In the genomic region with DNA sequence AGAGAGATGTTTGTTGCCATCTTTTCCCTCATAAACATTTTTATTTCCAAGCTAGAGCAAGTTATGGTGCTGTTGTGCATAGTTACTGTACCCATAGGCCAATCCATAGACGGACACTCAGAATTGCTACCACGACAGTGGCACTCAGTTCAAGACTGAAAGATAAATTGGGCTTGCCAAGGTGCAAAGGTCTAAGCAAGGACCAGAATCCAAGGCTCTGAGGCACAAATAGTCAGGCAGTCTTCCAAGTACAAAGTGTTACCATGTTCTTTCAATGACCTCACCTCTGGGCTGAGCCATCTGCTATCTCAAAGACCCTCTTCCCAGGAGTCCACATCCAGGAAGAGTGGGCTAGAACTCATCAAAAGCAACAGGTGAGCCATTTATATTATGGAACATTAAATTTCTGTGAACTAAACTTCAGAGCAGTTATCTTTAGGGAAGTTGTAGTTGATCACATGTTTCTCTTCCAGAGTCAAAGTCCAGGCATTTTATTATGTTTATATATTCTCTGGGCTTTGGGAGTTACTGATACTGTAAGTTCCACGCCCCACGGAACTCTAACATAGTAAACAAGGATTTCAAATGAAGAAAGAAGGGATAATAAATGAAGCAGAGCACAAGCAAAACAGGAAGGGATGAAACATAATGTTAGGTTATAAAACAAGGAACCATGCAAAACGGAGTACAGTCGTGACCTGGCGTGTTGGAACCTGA, we compare ENCODE assay signal across 18 mouse cellular contexts.
DNase-seq lines count a peak whose midpoint lies in the region; ATAC-seq and TF ChIP-seq lines count a peak whose summit lies in the region.
"Had no signal": no experiment of that assay in that cellular context is flagged by ENCODE, and none has a peak within 500 bp of the region (broad histone marks: within the 10 kb centered on the region; RNA-seq: fewer than 3 reads in every experiment).

No protein-coding gene starts in this region.

- no peaks in the 10 kb centered on the region for H3K4me1 ChIP-seq in kidney, embryonic 14.5 days (ENCODE audit: control insufficient read depth, insufficient read depth, low read length)
- no peaks in the 10 kb centered on the region for H3K4me1 ChIP-seq in intestine, embryonic 16.5 days (ENCODE audit: control insufficient read depth, insufficient read depth, low read length)
- peaks cover 10% of the 10 kb centered on the region; the same call in 1 of the 2 replicates for H3K4me1 ChIP-seq in small intestine, adult 2 months (ENCODE audit: control insufficient read depth, insufficient read depth, insufficient read length, low read length)
- H3K4me1 ChIP-seq in heart, embryonic 12.5 days (replicated peaks), result no peaks in the 10 kb centered on the region
- H3K4me1 ChIP-seq: embryonic facial prominence, embryonic 10.5 days; forebrain, embryonic 13.5 days; heart, embryonic 13.5 days; hindbrain, embryonic 12.5 days had no signal

- no peak overlapping the region for H3K4me2 ChIP-seq in kidney, embryonic 14.5 days (replicated peaks; ENCODE audit: low read depth, low read length)
- no peak overlapping the region for H3K4me2 ChIP-seq in intestine, embryonic 16.5 days (ENCODE audit: low read depth, low read length)
- H3K4me2 ChIP-seq in heart, embryonic 12.5 days, result no peak overlapping the region
- H3K4me2 ChIP-seq: forebrain, embryonic 13.5 days; heart, embryonic 13.5 days; hindbrain, embryonic 12.5 days had no signal

- peak; percentile 66 to 71 for DNase-seq in kidney, adult 8-10 months
- DNase-seq in kidney, postnatal 14 days, result peak; percentile 12
- DNase-seq in right cerebral cortex, postnatal 36 days (ENCODE audit: low spot score in 2 of 2), result no peak
- DNase-seq: adrenal gland, adult 2 months; adrenal gland, postnatal 25 days; cerebellum, adult 18-20 months; cerebellum, adult 9-11 months; forebrain, postnatal 0 days; gastrocnemius, postnatal 14 days; heart, postnatal 36 days had no signal

- H3K9me3 ChIP-seq in kidney, embryonic 14.5 days (ENCODE audit: control insufficient read depth, low read length), result no peaks in the 10 kb centered on the region
- H3K9me3 ChIP-seq in intestine, embryonic 16.5 days (ENCODE audit: control insufficient read depth, low read length), result no peaks in the 10 kb centered on the region
- H3K9me3 ChIP-seq in heart, embryonic 12.5 days (replicated peaks), result no peaks in the 10 kb centered on the region
- H3K9me3 ChIP-seq: embryonic facial prominence, embryonic 10.5 days; forebrain, embryonic 13.5 days; heart, embryonic 13.5 days; hindbrain, embryonic 12.5 days had no signal

- no peak overlapping the region for H3K27ac ChIP-seq in kidney, embryonic 14.5 days (ENCODE audit: low read depth, low read length)
- H3K27ac ChIP-seq in intestine, embryonic 16.5 days (ENCODE audit: low read length), result peak overlapping the region; percentile 23
- H3K27ac ChIP-seq in small intestine, adult 2 months (ENCODE audit: insufficient read depth, low read depth, low read length), result peak overlapping the region; percentile 95
- no peak overlapping the region for H3K27ac ChIP-seq in heart, embryonic 12.5 days (ENCODE audit: poor library complexity, severe bottlenecking)
- H3K27ac ChIP-seq: embryonic facial prominence, embryonic 10.5 days; forebrain, embryonic 13.5 days; heart, embryonic 13.5 days; hindbrain, embryonic 12.5 days had no signal

- TF ChIP-seq CTCF in small intestine, adult 2 months (IDR thresholded peaks at IDR 0.05; ENCODE audit: extremely low read depth, insufficient read length, insufficient replicate concordance, low read depth, low read length), result no peak

- no peaks in the 10 kb centered on the region for H3K27me3 ChIP-seq in kidney, embryonic 14.5 days (ENCODE audit: control insufficient read depth, insufficient read depth, low read length)
- no peaks in the 10 kb centered on the region for H3K27me3 ChIP-seq in intestine, embryonic 16.5 days (replicated peaks; ENCODE audit: control insufficient read depth, insufficient read depth, low read length)
- no peaks in the 10 kb centered on the region for H3K27me3 ChIP-seq in small intestine, adult 2 months (ENCODE audit: control insufficient read depth, insufficient read depth, low read length)
- no peaks in the 10 kb centered on the region for H3K27me3 ChIP-seq in heart, embryonic 12.5 days (replicated peaks)
- H3K27me3 ChIP-seq: forebrain, embryonic 13.5 days; heart, embryonic 13.5 days; hindbrain, embryonic 12.5 days had no signal

- WGBS in kidney, embryonic 14.5 days, result 81% methylated on average over 7 of the region's 7 CpGs
- 67% methylated on average over 7 of the region's 7 CpGs for WGBS in intestine, embryonic 16.5 days
- 27% methylated on average over 7 of the region's 7 CpGs for WGBS in small intestine, adult 2 months
- WGBS in heart, embryonic 12.5 days, result 83% methylated on average over 7 of the region's 7 CpGs

- no peaks in the 10 kb centered on the region for H3K36me3 ChIP-seq in kidney, embryonic 14.5 days (ENCODE audit: control insufficient read depth, insufficient read depth, low read length)
- H3K36me3 ChIP-seq in intestine, embryonic 16.5 days (ENCODE audit: control insufficient read depth, insufficient read depth, low read length), result no peaks in the 10 kb centered on the region
- H3K36me3 ChIP-seq in small intestine, adult 2 months (ENCODE audit: control insufficient read depth, insufficient read depth, low read length), result no peaks in the 10 kb centered on the region
- no peaks in the 10 kb centered on the region for H3K36me3 ChIP-seq in heart, embryonic 12.5 days
- H3K36me3 ChIP-seq: embryonic facial prominence, embryonic 10.5 days; heart, embryonic 13.5 days; hindbrain, embryonic 12.5 days had no signal

- no peak for ATAC-seq in kidney, embryonic 14.5 days (ENCODE audit: low FRiP score, low TSS enrichment)
- peak; percentile 91 for ATAC-seq in intestine, embryonic 16.5 days
- no peak for ATAC-seq in heart, embryonic 12.5 days (ENCODE audit: insufficient number of reproducible peaks, low FRiP score)
- ATAC-seq: forebrain, embryonic 13.5 days; forebrain, postnatal 0 days had no signal

- no peak overlapping the region for H3K4me3 ChIP-seq in kidney, embryonic 14.5 days (ENCODE audit: low read length)
- H3K4me3 ChIP-seq in intestine, embryonic 16.5 days (ENCODE audit: low read length), result no peak overlapping the region
- no peak overlapping the region for H3K4me3 ChIP-seq in small intestine, adult 2 months (ENCODE audit: low read depth, low read length)
- no peak overlapping the region for H3K4me3 ChIP-seq in heart, embryonic 12.5 days
- H3K4me3 ChIP-seq: embryonic facial prominence, embryonic 10.5 days; forebrain, embryonic 13.5 days; heart, embryonic 13.5 days; hindbrain, embryonic 12.5 days had no signal

- TF ChIP-seq POLR2A in small intestine, adult 2 months (IDR thresholded peaks at IDR 0.05; ENCODE audit: low read depth, low read length), result no peak

- no peak overlapping the region for H3K9ac ChIP-seq in kidney, embryonic 14.5 days (ENCODE audit: low read depth, low read length)
- no peak overlapping the region for H3K9ac ChIP-seq in intestine, embryonic 16.5 days (ENCODE audit: low read depth, low read length)
- H3K9ac ChIP-seq in heart, embryonic 12.5 days, result no peak overlapping the region
- H3K9ac ChIP-seq: forebrain, embryonic 13.5 days; forebrain, postnatal 0 days; heart, embryonic 13.5 days; hindbrain, embryonic 12.5 days had no signal

Comparison
In these comparisons a context has a peak if more than half of its experiments do, and no peak if none do; other contexts are left out.
1. DNase-seq: peak in kidney, adult 8-10 months (2 of 2) and kidney, postnatal 14 days (single experiment); none in right cerebral cortex, postnatal 36 days (0 of 2).
2. H3K27ac ChIP-seq: peak in intestine, embryonic 16.5 days (single experiment) and small intestine, adult 2 months (single experiment); none in kidney, embryonic 14.5 days (single experiment) and heart, embryonic 12.5 days (single experiment).